Mouse (Mus musculus) spleen, embryonic (tissue): Measurements from ENCODE around the gene Podxl.

Experiments
- CTCF ChIA-PET: fragments of 350-600 bp; sonication (Branson Sonifier 250); formaldehyde crosslinking; loops from one replicate; lab custom pipeline; 2022; lab: Charles Lee

The Podxl gene

DNA sequence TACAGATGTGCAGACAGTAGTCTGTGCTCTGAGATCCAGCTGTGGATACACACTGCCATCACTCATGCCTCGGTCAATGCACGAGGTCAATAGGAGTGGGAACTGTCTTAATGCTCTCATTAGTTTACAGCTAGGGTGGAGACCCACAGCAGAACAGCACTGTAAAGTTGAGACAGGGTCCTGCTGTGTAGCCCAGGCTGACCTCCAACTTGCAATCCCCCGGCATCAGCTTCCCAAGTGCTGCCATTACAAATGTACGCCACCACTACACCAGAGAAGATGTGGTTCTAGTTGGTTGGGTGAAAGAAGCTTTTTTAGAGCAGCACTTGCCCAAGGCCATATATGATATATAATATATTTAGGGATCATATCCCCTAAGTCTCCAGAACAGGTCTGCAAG lies 40.1 kb downstream of the Podxl start:
- CTCF ChIA-PET: no interaction called here

GRCm38 (mm10) chr6:31523039-31523438 lies 40.7 kb downstream of the Podxl start:
- CTCF ChIA-PET: no interaction called here

GRCm38 (mm10) chr6:31522478-31522877 lies 41.3 kb downstream of the Podxl start:
- CTCF ChIA-PET: no interaction called here

DNA sequence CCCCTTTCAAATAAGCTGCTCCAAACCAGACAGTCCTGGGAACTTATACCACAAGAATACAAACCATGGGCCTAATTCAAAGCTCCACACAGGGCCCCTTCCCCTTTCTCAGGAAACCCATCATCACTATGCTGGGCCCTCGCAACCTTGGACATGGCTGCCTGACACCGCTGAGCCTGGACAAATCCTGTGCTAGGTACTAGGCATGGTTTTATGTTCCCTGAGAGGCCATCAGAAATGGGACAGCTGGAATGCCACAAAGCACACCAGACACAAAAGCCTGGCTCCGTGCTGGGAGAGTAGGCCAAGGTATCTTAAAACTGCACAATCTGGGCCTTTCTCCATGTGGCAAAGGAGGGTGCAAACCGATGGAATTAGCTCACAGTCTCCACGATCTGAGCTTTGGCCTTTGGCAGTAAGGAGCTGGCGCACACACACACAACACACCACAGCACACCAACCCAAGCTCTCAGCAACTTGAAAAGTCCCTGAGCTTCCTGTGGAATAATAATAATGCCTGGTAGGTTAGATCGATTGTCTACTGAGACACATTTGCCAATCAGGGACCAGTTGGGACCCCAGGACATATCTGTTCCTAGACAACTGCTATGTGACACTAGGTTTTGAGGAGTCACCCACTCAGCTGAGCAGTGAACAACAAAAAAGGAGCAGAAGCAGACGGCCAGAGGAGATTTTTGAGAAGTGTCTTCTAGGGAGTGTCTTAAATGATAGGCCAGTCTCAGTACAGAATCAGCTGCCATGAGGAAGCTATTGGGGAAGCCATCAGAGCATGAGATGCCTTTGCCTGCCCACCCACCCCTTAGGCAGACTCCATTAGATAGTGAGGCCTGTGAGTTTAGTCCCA lies 42.1 kb downstream of the Podxl start:
- CTCF ChIA-PET: no interaction called here

- CTCF ChIA-PET: no interaction called here
Observed at GRCm38 (mm10) chr6:31520486-31521215, 43.1 kb downstream of the Podxl start.

DNA sequence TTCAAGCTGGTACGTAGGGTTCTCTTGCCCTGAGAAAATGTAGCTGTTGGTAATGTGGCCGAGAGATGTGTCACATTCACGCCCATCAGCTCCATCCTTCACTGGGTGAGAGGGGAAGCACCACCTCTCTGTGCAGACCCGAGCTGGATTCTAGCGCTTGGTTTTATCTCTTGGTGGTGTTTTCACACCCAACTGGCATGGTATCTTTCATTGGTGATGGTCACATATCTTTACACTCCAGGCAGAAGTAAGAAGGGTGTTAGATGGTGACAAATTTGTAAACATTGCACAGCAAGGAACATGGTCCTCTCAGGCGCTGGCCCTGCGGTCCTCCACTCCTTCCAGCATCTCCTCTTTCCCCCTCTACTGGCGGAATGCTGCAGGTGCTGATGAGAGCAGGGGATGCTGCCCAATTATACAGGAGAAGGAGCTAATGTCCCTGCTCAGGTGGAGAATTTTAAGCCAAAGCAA lies 44.7 kb downstream of the Podxl start:
- CTCF ChIA-PET: no interaction called here

GRCm38 (mm10) chr6:31518338-31518698 lies 45.5 kb downstream of the Podxl start:
- CTCF ChIA-PET: no interaction called here

DNA sequence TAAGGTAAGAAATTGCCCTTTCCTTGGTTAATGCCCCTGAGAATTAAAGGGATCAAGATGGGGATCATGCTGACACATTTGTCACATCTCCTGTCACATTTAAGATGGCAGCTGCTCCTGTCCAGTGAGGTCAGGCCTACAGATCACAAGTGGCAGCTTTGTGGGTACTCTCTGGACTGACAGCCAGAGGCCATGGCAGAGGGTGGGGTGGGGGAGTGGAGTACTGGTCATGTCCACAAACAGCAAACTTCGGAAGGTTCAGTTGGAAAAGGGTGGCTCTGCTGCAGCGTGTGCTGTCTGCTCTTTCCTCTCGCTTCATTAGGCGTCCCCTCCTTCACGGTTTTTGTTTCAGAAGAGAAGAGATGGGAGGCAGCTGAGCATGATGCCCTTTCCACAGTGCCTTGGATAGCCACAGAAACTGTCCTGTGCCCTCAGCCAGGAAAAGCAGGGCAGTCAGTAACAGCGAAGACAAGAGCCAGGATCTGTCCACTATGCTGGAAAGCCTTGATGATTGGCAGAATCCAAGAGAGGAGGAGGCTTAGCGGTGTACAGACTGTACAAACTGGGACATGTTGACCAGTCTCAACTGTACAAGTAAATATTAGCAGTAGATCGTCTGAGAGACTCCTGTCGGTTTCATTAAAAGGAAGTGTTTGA lies 46.0 kb downstream of the Podxl start:
- CTCF ChIA-PET: no interaction called here

DNA sequence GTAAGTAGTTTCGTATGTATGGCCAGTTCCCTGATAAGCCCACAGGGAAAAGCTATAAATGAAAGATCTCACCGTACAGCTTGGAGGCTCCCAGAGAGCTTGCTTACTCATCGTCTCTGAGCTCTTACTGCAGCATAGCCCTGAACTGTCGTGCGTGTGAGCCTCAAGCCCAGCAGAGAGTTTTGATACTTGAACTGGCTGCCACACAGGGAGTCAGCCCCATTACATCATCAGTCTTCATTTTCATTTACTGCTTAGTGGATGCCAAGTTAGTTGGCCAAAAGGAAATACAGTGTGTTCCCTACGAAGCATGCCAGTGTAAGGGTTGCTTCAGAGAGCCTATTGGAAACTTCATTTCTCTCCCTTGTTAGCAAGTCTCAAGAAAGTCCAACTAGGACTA lies 50.1 kb downstream of the Podxl start:
- CTCF ChIA-PET: no interaction called here

- CTCF ChIA-PET: no interaction called here
Observed at GRCm38 (mm10) chr6:31502614-31503013, 61.2 kb downstream of the Podxl start.

- CTCF ChIA-PET: no interaction called here
Observed at GRCm38 (mm10) chr6:31500691-31501090, 63.1 kb downstream of the Podxl start.

DNA sequence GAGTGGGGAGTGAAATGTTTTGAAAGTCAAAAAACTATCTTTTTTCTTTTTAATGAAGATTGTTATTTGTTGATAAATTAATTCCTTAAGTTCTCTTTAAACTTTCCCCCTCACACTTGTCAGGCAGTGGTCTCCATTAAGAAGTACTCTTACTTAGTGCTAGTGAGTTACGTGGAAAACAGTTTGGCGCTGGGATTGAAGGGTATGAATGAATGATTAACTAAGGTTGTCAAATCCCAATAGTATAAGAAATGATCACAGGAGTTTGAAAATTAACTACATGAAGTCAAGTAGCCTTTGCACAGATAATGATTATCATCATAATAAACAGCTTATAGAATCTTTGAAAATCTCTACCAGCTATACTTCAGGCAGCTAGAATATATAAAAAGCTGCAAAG lies 63.5 kb downstream of the Podxl start:
- CTCF ChIA-PET: no interaction called here

GRCm38 (mm10) chr6:31499836-31500235 lies 63.9 kb downstream of the Podxl start:
- CTCF ChIA-PET: no interaction called here

DNA sequence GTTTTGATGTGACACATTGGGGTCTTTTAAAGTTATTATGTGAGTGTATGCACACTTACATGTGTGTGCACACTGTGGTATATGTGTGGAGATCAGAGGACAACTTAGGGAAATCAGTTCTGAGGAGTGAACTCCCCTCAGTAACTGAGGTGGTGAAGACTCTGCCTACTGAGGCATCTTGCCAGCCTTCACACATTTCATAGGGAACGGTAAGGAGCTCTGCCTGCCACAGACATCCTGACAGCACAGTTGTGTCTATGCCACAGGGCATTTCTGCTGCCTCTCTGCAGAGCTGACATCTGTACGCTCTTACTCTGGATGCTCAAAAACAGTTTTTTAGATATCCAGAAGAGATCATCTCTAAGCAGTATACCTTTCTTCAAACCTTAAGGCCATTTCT lies 67.6 kb downstream of the Podxl start:
- CTCF ChIA-PET: no interaction called here

DNA sequence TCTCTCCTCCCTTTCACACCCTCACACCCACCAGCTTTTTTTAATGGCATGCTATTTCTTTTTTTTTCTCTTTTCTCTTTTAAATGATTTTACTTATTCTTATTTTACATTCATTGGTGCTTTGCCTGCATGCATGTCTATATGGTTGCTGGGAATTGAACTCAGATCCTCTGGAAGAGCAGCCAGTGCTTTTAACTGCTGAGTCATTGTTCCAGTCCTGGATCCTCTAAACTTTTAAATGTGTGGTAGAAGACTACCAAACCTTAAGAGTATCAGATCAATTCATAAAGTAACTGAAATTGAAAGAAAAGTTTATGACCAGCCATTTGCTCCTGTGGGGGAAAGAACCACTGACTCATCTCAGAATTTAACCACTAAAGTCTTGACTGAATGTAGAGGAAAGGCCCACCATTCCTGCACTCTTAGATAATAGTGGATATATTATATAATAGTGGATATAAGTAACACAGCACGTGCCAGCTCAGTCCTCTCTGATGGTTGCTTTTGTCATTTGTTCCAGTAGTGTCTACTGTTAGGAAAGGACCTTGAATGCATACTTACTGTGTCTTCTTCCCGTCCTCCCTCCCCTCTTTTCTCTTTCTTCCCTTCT lies 68.6 kb downstream of the Podxl start:
- CTCF ChIA-PET: no interaction called here

- CTCF ChIA-PET: no interaction called here
Observed at GRCm38 (mm10) chr6:31489950-31490349, 73.8 kb downstream of the Podxl start.

GRCm38 (mm10) chr6:31486601-31487000 lies 77.2 kb downstream of the Podxl start:
- CTCF ChIA-PET: no interaction called here

DNA sequence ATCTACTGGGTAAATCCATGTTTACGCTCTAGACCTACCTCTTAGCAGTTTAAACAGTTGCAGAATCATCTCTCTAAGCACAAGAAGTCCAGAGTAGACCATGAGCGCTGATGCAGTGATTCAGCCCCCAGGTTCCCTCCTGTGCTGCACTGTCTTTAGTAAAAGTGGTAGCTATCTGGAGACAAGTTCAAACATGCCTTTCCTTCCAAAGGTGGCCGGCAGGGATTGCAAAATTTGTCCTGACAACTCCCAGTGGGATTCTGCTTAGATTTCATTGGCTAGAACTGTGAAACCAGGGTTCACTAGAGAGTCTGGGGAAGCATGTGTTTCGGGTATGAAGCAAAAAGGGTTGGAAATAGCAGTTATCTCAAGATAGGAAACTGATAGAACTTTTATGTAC lies 83.8 kb downstream of the Podxl start:
- CTCF ChIA-PET: interaction anchor here (0.7 kb wide), 1 partner anchor 162 kb away, joined by 8 read pairs; no protein-coding TSS in a partner anchor

DNA sequence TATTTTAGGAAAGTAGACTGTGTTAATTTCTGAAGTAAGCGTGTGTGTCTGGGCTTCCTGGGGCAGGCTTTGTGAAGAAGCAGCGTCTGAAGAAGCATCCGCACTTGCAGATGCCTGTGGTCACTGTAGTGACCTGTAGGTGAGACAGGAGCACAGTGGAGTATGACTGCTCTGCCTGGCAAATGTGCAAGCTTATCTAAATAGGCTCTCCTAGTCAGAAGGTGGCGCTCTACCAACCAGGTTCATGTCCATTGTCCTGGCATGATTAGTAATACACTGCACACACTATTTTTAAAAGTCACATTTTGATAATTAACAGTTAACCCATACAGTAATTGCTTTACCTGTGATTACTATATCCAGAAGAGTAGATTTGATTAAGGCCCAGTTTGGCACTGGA lies 85.6 kb downstream of the Podxl start:
- CTCF ChIA-PET: no interaction called here
